Mouse (Mus musculus) neural tube, embryonic 15.5 days (tissue): ENCODE measurements around the gene Nanog. TPM values are rescaled to one million over a fixed set of nuclear protein-coding genes. Genes with fewer than 3 reads are reported as not detected.
A peak's percentile ranks its signal among the peaks of the same experiment; 100 is the strongest.

Source experiments
- ATAC-seq: fragments of 200-750 bp; cut with Nextera tagmentation; 2 replicates; pipeline ENCODE4 v1.8.0; 2017; ENCODE audit warnings: mild to moderate bottlenecking, moderate TSS enrichment, moderate library complexity; ENCODE audit not compliant: low FRiP score
- H3K27ac ChIP-seq: fragments of 300-500 bp; sonication (generic); replicated peaks from 2 replicates; pipeline ENCODE4 v1.5.1; 2015; ENCODE audit warnings: mild to moderate bottlenecking, inconsistent platforms
- H3K27me3 ChIP-seq: fragments of 300-500 bp; sonication (generic); replicated peaks from 2 replicates; pipeline ENCODE4 v1.6.1; 2015; ENCODE audit warnings: inconsistent platforms
- H3K36me3 ChIP-seq: fragments of 300-500 bp; sonication (generic); 2 replicates; pipeline ENCODE4 v1.6.1; 2015; ENCODE audit warnings: inconsistent platforms
- H3K4me1 ChIP-seq: fragments of 300-500 bp; sonication (generic); 2 replicates; pipeline ENCODE4 v1.6.1; 2015; ENCODE audit warnings: inconsistent platforms
- H3K4me2 ChIP-seq: fragments of 300-500 bp; sonication (generic); 2 replicates; pipeline ENCODE4 v1.6.1; 2015; ENCODE audit warnings: inconsistent platforms, mild to moderate bottlenecking, moderate library complexity
- H3K4me3 ChIP-seq: fragments of 300-500 bp; sonication (generic); replicated peaks from 2 replicates; pipeline ENCODE4 v1.5.1; 2015; ENCODE audit warnings: mild to moderate bottlenecking, inconsistent platforms
- H3K9ac ChIP-seq: fragments of 300-500 bp; sonication (generic); replicated peaks from 2 replicates; pipeline ENCODE4 v1.6.1; 2015; ENCODE audit warnings: mild to moderate bottlenecking, inconsistent platforms
- H3K9me3 ChIP-seq: fragments of 300-500 bp; sonication (generic); replicated peaks from 2 replicates; pipeline ENCODE4 v1.6.1; 2016; ENCODE audit warnings: inconsistent platforms
- WGBS: fragments of 180-500 bp; shearing (Covaris S2); methylation state at CpG from one replicate; pipeline ENCODE4 v1.1.7; 2015; ENCODE audit warnings: mixed read lengths; 5-methylcytosine and 5-hydroxymethylcytosine counted together
- polyA plus RNA-seq: library from polyadenylated mRNA; unstranded; fragments of >200 nt; fragmentation: Nextera tagmentation; extraction: Ambion mirVana; gene quantifications from 2 replicates; pipeline ENCODE4 v1.2.1, GENCODE M21; 2015

The Nanog gene
- polyA plus RNA-seq, 1 experiment from 2014 or later = not detected

- peak overlapping the region; percentile 70 for H3K27ac ChIP-seq
- peaks cover 29% of the 10 kb centered on the region for H3K27me3 ChIP-seq
- ATAC-seq = peak; percentile 76
- under 1% methylated on average over 23 of the region's 23 CpGs for WGBS
- no peaks in the 10 kb centered on the region for H3K9me3 ChIP-seq
- peak overlapping the region; percentile 71 for H3K4me2 ChIP-seq
- peaks cover 32% of the 10 kb centered on the region for H3K4me1 ChIP-seq
- H3K36me3 ChIP-seq = peaks cover under 1% of the 10 kb centered on the region; the same call in 1 of the 2 replicates
- H3K9ac ChIP-seq = peak overlapping the region; percentile 69
- H3K4me3 ChIP-seq = peak overlapping the region; percentile 54
Measured at GRCm38 (mm10) chr6:122742228-122742899, 35.1 kb downstream of the Nanog start.

- H3K4me3 ChIP-seq = no peak overlapping the region
- no peak overlapping the region for H3K27ac ChIP-seq
- no peaks in the 10 kb centered on the region for H3K9me3 ChIP-seq
- H3K9ac ChIP-seq = no peak overlapping the region
- peak overlapping the region; percentile 27 for H3K4me2 ChIP-seq
- ATAC-seq = no peak
- no peaks in the 10 kb centered on the region; the same call in 1 of the 2 replicates for H3K36me3 ChIP-seq
- peaks cover 29% of the 10 kb centered on the region for H3K27me3 ChIP-seq
- WGBS = 20% methylated on average over 11 of the region's 11 CpGs
- H3K4me1 ChIP-seq = peaks cover 32% of the 10 kb centered on the region
Measured at GRCm38 (mm10) chr6:122743353-122743752, 36.1 kb downstream of the Nanog start.

- no peaks in the 10 kb centered on the region for H3K9me3 ChIP-seq
- H3K27me3 ChIP-seq = peaks cover 29% of the 10 kb centered on the region
- WGBS = 22% methylated on average over 10 of the region's 10 CpGs
- H3K9ac ChIP-seq = no peak overlapping the region
- ATAC-seq = no peak
- H3K36me3 ChIP-seq = no peaks in the 10 kb centered on the region
- no peak overlapping the region for H3K27ac ChIP-seq
- no peak overlapping the region for H3K4me3 ChIP-seq
- H3K4me1 ChIP-seq = peaks cover 31% of the 10 kb centered on the region
- H3K4me2 ChIP-seq = no peak overlapping the region
Measured at GRCm38 (mm10) chr6:122744505-122745249, 37.4 kb downstream of the Nanog start.

GRCm38 (mm10) chr6:122750579-122750978, 43.3 kb downstream of the Nanog start:
- Histone ChIP-seq H3K36me3 (no peaks in the 10 kb centered on the region), H3K4me1 (no peaks in the 10 kb centered on the region), H3K4me2 (no peak overlapping the region), H3K27ac (no peak overlapping the region), H3K4me3 (no peak overlapping the region), H3K9me3 (no peaks in the 10 kb centered on the region), H3K9ac (no peak overlapping the region), H3K27me3 (peaks cover 4% of the 10 kb centered on the region)
- 80% methylated on average over 6 of the region's 6 CpGs for WGBS
- no peak for ATAC-seq

- no peak overlapping the region for H3K27ac ChIP-seq
- no peaks in the 10 kb centered on the region for H3K4me1 ChIP-seq
- H3K4me3 ChIP-seq = no peak overlapping the region
- no peak overlapping the region for H3K9ac ChIP-seq
- no peak overlapping the region for H3K4me2 ChIP-seq
- no peaks in the 10 kb centered on the region for H3K9me3 ChIP-seq
- H3K27me3 ChIP-seq = no peaks in the 10 kb centered on the region
- WGBS = 68% methylated on average over 2 of the region's 2 CpGs
- no peaks in the 10 kb centered on the region for H3K36me3 ChIP-seq
- no peak for ATAC-seq
Measured at GRCm38 (mm10) chr6:122755913-122756312, 48.6 kb downstream of the Nanog start.

GRCm38 (mm10) chr6:122758732-122759131, 51.4 kb downstream of the Nanog start:
- no peaks in the 10 kb centered on the region for H3K9me3 ChIP-seq
- ATAC-seq = no peak
- H3K27ac ChIP-seq = no peak overlapping the region
- WGBS = 70% methylated on average over 5 of the region's 5 CpGs
- no peak overlapping the region for H3K4me3 ChIP-seq
- no peaks in the 10 kb centered on the region for H3K27me3 ChIP-seq
- H3K36me3 ChIP-seq = no peaks in the 10 kb centered on the region
- H3K4me2 ChIP-seq = no peak overlapping the region
- no peak overlapping the region for H3K9ac ChIP-seq
- H3K4me1 ChIP-seq = peaks cover 11% of the 10 kb centered on the region

GRCm38 (mm10) chr6:122761011-122761599, 53.8 kb downstream of the Nanog start:
- Histone ChIP-seq H3K4me2 (peak overlapping the region; percentile 53), H3K9me3 (no peaks in the 10 kb centered on the region), H3K27me3 (no peaks in the 10 kb centered on the region), H3K4me3 (peak overlapping the region; percentile 46), H3K27ac (peak overlapping the region; percentile 78), H3K9ac (peak overlapping the region; percentile 59), H3K4me1 (peaks cover 23% of the 10 kb centered on the region), H3K36me3 (no peaks in the 10 kb centered on the region)
- WGBS = under 1% methylated on average over 11 of the region's 11 CpGs
- peak; percentile 68; the same call in 1 of the 2 replicates for ATAC-seq

- Histone ChIP-seq H3K4me1 (peaks cover 29% of the 10 kb centered on the region), H3K27ac (0 out of 2 replicates have a peak overlapping the region, but pooled peaks have one; percentile 78), H3K4me3 (peak overlapping the region; percentile 46; the same call in 1 of the 2 replicates), H3K9me3 (no peaks in the 10 kb centered on the region), H3K27me3 (no peaks in the 10 kb centered on the region), H3K36me3 (no peaks in the 10 kb centered on the region), H3K9ac (0 out of 2 replicates have a peak overlapping the region, but pooled peaks have one; percentile 59), H3K4me2 (peak overlapping the region; percentile 53)
- no peak for ATAC-seq
Measured at GRCm38 (mm10) chr6:122761901-122762300, 54.6 kb downstream of the Nanog start.

GRCm38 (mm10) chr6:122762480-122762879, 55.2 kb downstream of the Nanog start:
- no peaks in the 10 kb centered on the region for H3K27me3 ChIP-seq
- no peaks in the 10 kb centered on the region for H3K36me3 ChIP-seq
- WGBS = 61% methylated on average over 3 of the region's 3 CpGs
- H3K4me1 ChIP-seq = peaks cover 29% of the 10 kb centered on the region
- H3K27ac ChIP-seq = no peak overlapping the region
- no peak overlapping the region for H3K4me2 ChIP-seq
- H3K9me3 ChIP-seq = no peaks in the 10 kb centered on the region
- no peak overlapping the region for H3K4me3 ChIP-seq
- no peak overlapping the region for H3K9ac ChIP-seq
- no peak for ATAC-seq

GRCm38 (mm10) chr6:122762952-122763700, 55.8 kb downstream of the Nanog start:
- H3K36me3 ChIP-seq = no peaks in the 10 kb centered on the region
- no peak for ATAC-seq
- H3K4me2 ChIP-seq = peak overlapping the region; percentile 79; the same call in 1 of the 2 replicates
- peak overlapping the region; percentile 97; the same call in 1 of the 2 replicates for H3K27ac ChIP-seq
- no peak overlapping the region for H3K9ac ChIP-seq
- H3K4me3 ChIP-seq = peak overlapping the region; percentile 53; the same call in 1 of the 2 replicates
- 65% methylated on average over 11 of the region's 11 CpGs for WGBS
- H3K4me1 ChIP-seq = peaks cover 29% of the 10 kb centered on the region
- H3K27me3 ChIP-seq = no peaks in the 10 kb centered on the region
- no peaks in the 10 kb centered on the region for H3K9me3 ChIP-seq

GRCm38 (mm10) chr6:122763844-122764445, 56.7 kb downstream of the Nanog start:
- Histone ChIP-seq H3K4me3 (peak overlapping the region; percentile 53), H3K9me3 (no peaks in the 10 kb centered on the region), H3K4me1 (peaks cover 29% of the 10 kb centered on the region), H3K9ac (peak overlapping the region; percentile 70), H3K4me2 (peak overlapping the region; percentile 79), H3K27ac (peak overlapping the region; percentile 97), H3K27me3 (no peaks in the 10 kb centered on the region), H3K36me3 (no peaks in the 10 kb centered on the region)
- ATAC-seq = peak; percentile 42
- 32% methylated on average over 17 of the region's 17 CpGs for WGBS
